Mouse (Mus musculus) kidney, adult 18-20 months (tissue): ENCODE results near the gene Tbcel.

ENCODE experiments used
- DNase-seq: peaks from one replicate; pipeline ENCODE4 v3.0.0; 2021

Tbcel gene

GRCm38 (mm10) chr9:42507709-42508108 is at the start of gene Tbcel:
Gene Tbcel, minus strand, starts transcription at chr9:42507809.
- DNase-seq = no peak

GRCm38 (mm10) chr9:42555186-42555585 is 47.6 kb upstream of the Tbcel start:
- DNase-seq = no peak

- DNase-seq = peak; percentile 64
These were observed 42.5 kb upstream of the Tbcel start for GRCm38 (mm10) chr9:42550116-42550515.

GRCm38 (mm10) chr9:42548981-42549380 is 41.4 kb upstream of the Tbcel start:
- DNase-seq = no peak

- no peak for DNase-seq
These were observed 36.9 kb upstream of the Tbcel start for GRCm38 (mm10) chr9:42544521-42544920.

GRCm38 (mm10) chr9:42533491-42533890 is 25.9 kb upstream of the Tbcel start:
- DNase-seq = no peak

- no peak for DNase-seq
These were observed 25.4 kb upstream of the Tbcel start for GRCm38 (mm10) chr9:42533041-42533440.

- DNase-seq = no peak
These were observed 24.3 kb upstream of the Tbcel start for GRCm38 (mm10) chr9:42531951-42532350.

- no peak for DNase-seq
These were observed 22.9 kb upstream of the Tbcel start for GRCm38 (mm10) chr9:42530221-42531152.

GRCm38 (mm10) chr9:42520587-42521084 is 13.0 kb upstream of the Tbcel start:
- DNase-seq = peak; percentile 33

GRCm38 (mm10) chr9:42518163-42518562 is 10.6 kb upstream of the Tbcel start:
- no peak for DNase-seq

GRCm38 (mm10) chr9:42513159-42513558 is 5.5 kb upstream of the Tbcel start:
- DNase-seq = no peak

- DNase-seq = peak; percentile 76
These were observed 4.7 kb upstream of the Tbcel start for GRCm38 (mm10) chr9:42512312-42512711.

- no peak for DNase-seq
These were observed 626 bp upstream of the Tbcel start for GRCm38 (mm10) chr9:42508235-42508634.

GRCm38 (mm10) chr9:42507022-42507421 is 587 bp downstream of the Tbcel start:
- DNase-seq = no peak

- peak; percentile 10 for DNase-seq
These were observed 2.6 kb downstream of the Tbcel start for GRCm38 (mm10) chr9:42504971-42505510.

GRCm38 (mm10) chr9:42504559-42504958 is 3.0 kb downstream of the Tbcel start:
- no peak for DNase-seq

- no peak for DNase-seq
These were observed 3.9 kb downstream of the Tbcel start for GRCm38 (mm10) chr9:42503709-42504108.

GRCm38 (mm10) chr9:42496296-42496695 is 11.3 kb downstream of the Tbcel start:
- DNase-seq = no peak

- DNase-seq = no peak
These were observed 15.8 kb downstream of the Tbcel start for GRCm38 (mm10) chr9:42491780-42492179.

GRCm38 (mm10) chr9:42490589-42491382 is 16.8 kb downstream of the Tbcel start:
- DNase-seq = no peak

GRCm38 (mm10) chr9:42488071-42488470 is 19.5 kb downstream of the Tbcel start:
- DNase-seq = no peak

- DNase-seq = no peak
These were observed 20.7 kb downstream of the Tbcel start for GRCm38 (mm10) chr9:42486913-42487312.
